Mouse (Mus musculus) heart, postnatal 4 days (tissue): ENCODE results near the gene Alkbh1. TPM values are rescaled to one million over a fixed set of nuclear protein-coding genes. Genes with fewer than 3 reads are reported as not detected.

Experiments
- DNase-seq: peaks from one replicate; pipeline ENCODE4 v3.0.0; 2021
- total RNA-seq, 2 experiments: library from RNA; stranded (reverse); gene quantifications; 2 replicates each; pipeline ENCODE4 v1.2.3; 2021

Alkbh1 gene
- total RNA-seq, 2 experiments from 2014 or later = 14.9 to 15.6 TPM

- no peak for DNase-seq
These were observed 24.9 kb downstream of the Alkbh1 start for GRCm38 (mm10) chr12:87418921-87419320.

- peak; percentile 75 for DNase-seq
These were observed 27.1 kb downstream of the Alkbh1 start for GRCm38 (mm10) chr12:87416690-87417089.

GRCm38 (mm10) chr12:87415358-87415757, 28.5 kb downstream of the Alkbh1 start:
- no peak for DNase-seq

GRCm38 (mm10) chr12:87413179-87413790, 30.5 kb downstream of the Alkbh1 start:
- peak; percentile 83 for DNase-seq

- peak; percentile 22 for DNase-seq
These were observed 32.8 kb downstream of the Alkbh1 start for GRCm38 (mm10) chr12:87410999-87411398.

- DNase-seq = no peak
These were observed 34.7 kb downstream of the Alkbh1 start for GRCm38 (mm10) chr12:87409123-87409522.

GRCm38 (mm10) chr12:87407869-87408605, 35.8 kb downstream of the Alkbh1 start:
- DNase-seq = peak; percentile 63

GRCm38 (mm10) chr12:87405721-87406120, 38.1 kb downstream of the Alkbh1 start:
- DNase-seq = no peak

GRCm38 (mm10) chr12:87405165-87405564, 38.7 kb downstream of the Alkbh1 start:
- DNase-seq = no peak

- no peak for DNase-seq
These were observed 41.9 kb downstream of the Alkbh1 start for GRCm38 (mm10) chr12:87401883-87402282.

- DNase-seq = no peak
These were observed 44.5 kb downstream of the Alkbh1 start for GRCm38 (mm10) chr12:87399119-87399819.

GRCm38 (mm10) chr12:87397811-87398417, 45.9 kb downstream of the Alkbh1 start:
- DNase-seq = no peak

GRCm38 (mm10) chr12:87397126-87397525, 46.7 kb downstream of the Alkbh1 start:
- no peak for DNase-seq

- DNase-seq = no peak
These were observed 49.5 kb downstream of the Alkbh1 start for GRCm38 (mm10) chr12:87394316-87394715.

GRCm38 (mm10) chr12:87393447-87394145, 50.2 kb downstream of the Alkbh1 start:
- no peak for DNase-seq

GRCm38 (mm10) chr12:87391355-87391754, 52.5 kb downstream of the Alkbh1 start:
- no peak for DNase-seq

- no peak for DNase-seq
These were observed 54.6 kb downstream of the Alkbh1 start for GRCm38 (mm10) chr12:87389231-87389630.

- peak; percentile 99 for DNase-seq
These were observed 55.6 kb downstream of the Alkbh1 start, which contains the start of gene Sptlc2 for GRCm38 (mm10) chr12:87388122-87388774. TSS of gene Sptlc2 (minus strand) at chr12:87388355.

- DNase-seq = peak; percentile 34
These were observed 56.4 kb downstream of the Alkbh1 start for GRCm38 (mm10) chr12:87387171-87388121.

- DNase-seq = no peak
These were observed 58.8 kb downstream of the Alkbh1 start for GRCm38 (mm10) chr12:87385051-87385450.

- no peak for DNase-seq
These were observed 62.5 kb downstream of the Alkbh1 start for GRCm38 (mm10) chr12:87381380-87381682.
